Mouse (Mus musculus) cerebellum, adult (tissue): ENCODE data around the gene Luc7l3.

ENCODE experiments used
- ATAC-seq: cut with Nextera tagmentation; 2 replicates; pipeline ENCODE4 v1.9.2; 2017; ENCODE audit warnings: mild to moderate bottlenecking, moderate library complexity, mixed read lengths; ENCODE audit not compliant: insufficient number of reproducible peaks, low FRiP score, low TSS enrichment

Luc7l3 gene

GRCm38 (mm10) chr11:94321931-94322400 is at the start of gene Luc7l3:
Luc7l3 (minus strand) TSS chr11:94321988.
- ATAC-seq, result peak; percentile 85

DNA sequence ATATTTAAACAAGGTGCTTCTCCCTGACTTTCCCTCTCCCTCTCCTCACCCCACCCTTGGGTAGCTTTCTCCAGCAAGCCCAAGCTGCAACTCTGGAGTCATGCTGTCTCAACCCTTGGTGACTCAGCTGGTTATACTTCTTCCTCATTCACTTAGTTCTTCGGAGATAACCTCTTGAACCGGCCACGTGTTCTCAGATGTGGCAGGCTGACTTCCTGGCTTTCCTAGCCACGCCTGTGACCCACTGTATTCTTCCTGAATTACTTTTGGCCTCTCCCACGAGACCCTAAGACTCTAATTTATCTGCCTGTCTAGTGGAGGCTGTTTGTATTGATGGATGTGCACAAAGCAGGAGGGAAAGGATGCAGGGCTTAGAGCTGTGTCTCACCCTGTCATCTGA is 49.0 kb upstream of the Luc7l3 start:
- ATAC-seq, result no peak

DNA sequence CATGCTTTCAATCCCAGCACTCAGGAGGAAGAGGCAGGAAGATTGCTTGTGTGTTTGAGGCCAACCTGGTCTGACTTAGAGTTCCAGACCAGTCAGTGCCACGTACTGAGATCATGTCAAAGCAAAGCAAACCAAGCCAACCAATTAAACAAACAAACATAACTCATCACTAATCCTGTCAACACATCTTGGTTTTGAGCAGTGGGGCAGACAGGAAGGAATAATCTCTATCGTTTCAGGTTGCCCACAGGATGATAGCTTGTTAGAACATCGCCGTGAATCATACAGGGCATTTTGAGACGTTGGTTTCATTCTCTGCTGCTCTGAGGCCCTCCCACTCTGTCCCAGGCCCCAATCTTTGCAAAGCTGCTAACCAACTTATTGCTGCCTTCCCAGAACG is 48.2 kb upstream of the Luc7l3 start:
- no peak for ATAC-seq

DNA sequence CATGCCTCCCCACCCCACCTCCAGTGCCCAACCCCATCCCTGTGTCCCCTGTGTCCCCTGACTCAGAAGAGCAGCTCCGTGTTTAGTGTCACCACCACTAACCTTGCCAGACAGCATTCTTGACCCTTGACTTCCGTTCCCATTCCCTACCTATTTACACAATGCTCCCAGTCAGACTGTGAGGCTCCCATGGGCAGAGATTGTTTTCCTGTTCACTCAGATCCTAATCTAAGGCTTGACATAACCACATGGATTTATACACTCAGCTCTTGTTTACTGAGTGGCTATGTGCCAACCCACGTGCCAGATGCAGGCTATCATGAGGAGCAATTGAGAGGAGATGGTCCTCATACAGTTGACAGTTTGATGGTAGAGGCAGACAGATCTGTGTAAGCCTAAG is 43.6 kb upstream of the Luc7l3 start:
- no peak for ATAC-seq

DNA sequence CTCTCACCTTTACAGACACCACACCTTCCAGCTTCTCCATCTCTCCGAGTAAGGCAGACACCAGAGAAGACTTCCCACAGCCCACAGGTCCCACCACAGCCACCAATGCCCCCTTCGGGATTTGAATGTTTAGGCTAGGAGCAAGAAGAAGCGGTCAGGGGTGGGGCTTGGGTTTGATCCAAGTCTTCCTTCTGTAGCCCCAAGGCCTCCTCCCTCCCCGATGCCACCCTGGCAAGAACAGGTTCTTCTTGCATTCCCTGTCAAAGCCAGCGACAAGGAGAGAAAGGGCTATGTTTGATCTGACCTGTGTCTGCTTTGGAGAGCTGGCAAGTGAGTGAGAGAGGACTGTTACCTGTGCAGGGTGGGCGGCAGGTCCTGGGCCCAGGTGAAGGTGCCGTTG is 41.9 kb upstream of the Luc7l3 start:
- ATAC-seq, result no peak

- no peak for ATAC-seq
Observed at GRCm38 (mm10) chr11:94362101-94362500, 40.3 kb upstream of the Luc7l3 start.

- ATAC-seq, result peak; percentile 67; the same call in 1 of the 2 replicates
Observed at GRCm38 (mm10) chr11:94361166-94361870, 39.5 kb upstream of the Luc7l3 start.

- ATAC-seq, result no peak
Observed at GRCm38 (mm10) chr11:94359168-94359567, 37.4 kb upstream of the Luc7l3 start.

- no peak for ATAC-seq
Observed at GRCm38 (mm10) chr11:94355521-94356217, 33.9 kb upstream of the Luc7l3 start.

GRCm38 (mm10) chr11:94351094-94351493 is 29.3 kb upstream of the Luc7l3 start:
- ATAC-seq, result no peak

- no peak for ATAC-seq
Observed at GRCm38 (mm10) chr11:94350337-94350736, 28.5 kb upstream of the Luc7l3 start.

- no peak for ATAC-seq
Observed at GRCm38 (mm10) chr11:94349839-94350238, 28.1 kb upstream of the Luc7l3 start.

DNA sequence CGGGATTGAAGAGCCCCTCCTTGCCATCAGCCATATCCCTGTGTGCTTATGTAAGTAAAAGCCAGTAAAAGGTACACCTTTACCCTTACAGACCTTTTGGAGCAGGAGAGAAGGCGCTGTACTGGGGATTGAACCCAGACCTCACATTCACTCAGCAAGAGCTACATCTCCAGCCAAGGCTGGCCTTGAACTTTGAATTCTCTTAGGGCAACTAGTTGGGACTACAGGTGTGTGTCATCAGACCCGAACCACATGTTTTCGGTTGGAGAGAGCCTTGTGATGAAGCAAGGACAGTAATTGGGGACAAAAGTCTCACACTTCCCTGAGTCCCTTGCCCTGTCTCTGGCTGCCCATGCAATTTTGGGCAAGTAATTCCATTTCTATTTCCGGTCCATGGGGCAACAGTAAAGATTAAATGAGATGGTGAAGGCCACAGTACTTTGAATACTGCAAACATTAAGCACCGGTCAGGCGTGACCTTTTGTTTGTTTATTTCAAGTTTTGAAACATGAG is 25.3 kb upstream of the Luc7l3 start:
- ATAC-seq, result no peak

DNA sequence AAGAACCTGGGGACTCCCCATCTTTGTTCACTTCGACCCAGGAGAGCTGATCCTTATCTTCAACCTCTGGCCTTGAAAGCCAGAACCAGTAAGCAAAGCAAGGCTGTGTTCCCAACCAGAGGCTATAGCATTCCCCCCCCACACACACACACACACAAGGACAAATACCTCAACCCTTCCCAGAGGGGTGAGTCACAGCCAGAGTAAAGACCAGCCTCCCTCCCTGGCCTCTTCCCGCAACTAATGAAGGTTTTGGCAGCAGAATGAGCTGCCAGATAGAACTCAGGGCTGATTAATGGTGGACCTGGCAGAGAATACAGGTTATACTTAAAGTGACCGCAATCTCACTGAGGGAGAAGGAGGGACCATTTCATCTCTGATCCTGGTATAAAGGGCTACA is 24.8 kb upstream of the Luc7l3 start:
- no peak for ATAC-seq

DNA sequence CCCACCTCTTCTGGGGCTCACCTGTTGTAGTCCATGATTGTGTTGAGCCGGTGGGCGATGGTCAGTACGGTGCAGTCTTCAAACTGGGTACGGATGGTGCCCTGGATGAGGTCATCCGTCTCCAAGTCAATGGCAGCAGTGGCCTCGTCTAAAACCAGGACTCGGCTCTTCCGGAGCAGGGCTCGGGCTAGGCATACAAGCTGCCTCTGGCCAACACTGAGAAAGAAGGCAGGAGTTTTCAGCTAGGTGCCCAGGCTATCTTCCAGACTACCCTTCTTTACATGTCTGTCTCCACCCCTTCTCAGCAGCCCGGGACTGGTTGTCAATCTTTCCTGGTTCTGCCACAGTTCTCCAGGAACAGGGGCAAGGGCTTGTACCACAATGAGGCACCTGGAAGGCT is 24.1 kb upstream of the Luc7l3 start:
- no peak for ATAC-seq

- ATAC-seq, result no peak
Observed at GRCm38 (mm10) chr11:94344470-94344869, 22.7 kb upstream of the Luc7l3 start.

DNA sequence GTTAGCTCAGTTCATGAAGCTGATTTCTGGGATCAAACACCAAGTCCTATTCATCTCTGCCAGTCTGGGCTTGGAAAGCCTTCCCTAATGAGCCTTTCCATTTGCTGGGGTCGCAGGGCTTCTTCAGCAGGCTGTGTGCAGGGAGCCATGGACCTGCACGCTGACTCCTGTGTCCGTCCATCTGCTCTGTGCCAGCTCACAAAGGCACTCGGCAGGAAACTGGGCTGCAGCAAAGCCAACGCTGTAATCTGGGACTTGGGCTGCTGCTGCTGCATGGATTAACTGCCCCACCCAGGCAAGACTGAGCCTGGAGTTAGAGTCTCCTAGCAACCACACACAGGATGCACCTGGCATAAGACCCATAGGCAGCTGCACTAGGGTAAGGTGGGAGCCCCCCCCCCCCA is 22.2 kb upstream of the Luc7l3 start:
- ATAC-seq, result no peak

GRCm38 (mm10) chr11:94342114-94342905 is 20.5 kb upstream of the Luc7l3 start:
- no peak for ATAC-seq

GRCm38 (mm10) chr11:94340948-94341933 is 19.5 kb upstream of the Luc7l3 start:
- ATAC-seq, result no peak
